18 mouse cellular contexts compared by ENCODE assay signal in genomic region chr10:39343551-39343950, GRCm38 (mm10). TPM values are rescaled to one million over a fixed set of nuclear protein-coding genes. Genes with fewer than 3 reads are reported as not detected.
DNase-seq lines count a peak whose midpoint lies in the region; ATAC-seq lines count a peak whose summit lies in the region.
"Had no signal": no experiment of that assay in that cellular context is flagged by ENCODE, and none has a peak within 500 bp of the region (broad histone marks: within the 10 kb centered on the region; RNA-seq: fewer than 3 reads in every experiment).

No protein-coding gene starts in this region.

- H3K36me3 ChIP-seq in heart, embryonic 10.5 days = no peaks in the 10 kb centered on the region
- H3K36me3 ChIP-seq: embryonic facial prominence, embryonic 15.5 days; G1E had no signal

- H3K4me1 ChIP-seq in heart, embryonic 10.5 days = no peaks in the 10 kb centered on the region
- H3K4me1 ChIP-seq: embryonic facial prominence, embryonic 15.5 days had no signal

- 88% methylated on average over 1 of the region's 1 CpGs for WGBS in heart, embryonic 10.5 days

- no peak overlapping the region for H3K4me3 ChIP-seq in heart, embryonic 10.5 days
- H3K4me3 ChIP-seq: embryonic facial prominence, embryonic 15.5 days; heart, adult 2 months had no signal

- H3K27me3 ChIP-seq in heart, embryonic 10.5 days (ENCODE audit: insufficient read depth, poor library complexity, severe bottlenecking) = no peaks in the 10 kb centered on the region
- H3K27me3 ChIP-seq: embryonic facial prominence, embryonic 15.5 days had no signal

- DNase-seq in heart, adult 11 months = peak; percentile 92
- DNase-seq in heart, embryonic 10.5 days (ENCODE audit: low spot score) = no peak
- peak; percentile 77 for DNase-seq in NIH3T3 (ENCODE audit: low read depth)
- DNase-seq in urinary bladder, adult 2 months (ENCODE audit: low spot score) = no peak
- no peak for DNase-seq in kidney, postnatal 14 days
- DNase-seq: cerebellum, postnatal 25 days; kidney, adult 11 months; kidney, postnatal 25 days; right cerebral cortex, postnatal 25 days; thymus, postnatal 4 days had no signal

- ATAC-seq in hematopoietic stem cell, adult 5-6 weeks (replicated peaks in 1 of 2; ENCODE audit: insufficient read depth in 1 of 2, low FRiP score in 2 of 2, low TSS enrichment in 1 of 2, low read depth in 1 of 2, poor library complexity in 2 of 2, severe bottlenecking in 2 of 2) = peak; percentile 48 to 62; a peak in 2 of 4 replicates
- 0 out of 2 replicates have a peak, but pooled peaks have one; percentile 17 for ATAC-seq in megakaryocyte progenitor cell, adult 5-6 weeks (replicated peaks; ENCODE audit: poor library complexity)
- ATAC-seq: forebrain, embryonic 16.5 days had no signal

- H3K9me3 ChIP-seq in heart, embryonic 10.5 days = no peaks in the 10 kb centered on the region
- H3K9me3 ChIP-seq: embryonic facial prominence, embryonic 15.5 days; G1E had no signal

- H3K27ac ChIP-seq in heart, embryonic 10.5 days = no peak overlapping the region
- H3K27ac ChIP-seq: embryonic facial prominence, embryonic 15.5 days; heart, adult 2 months; hindbrain, embryonic 14.5 days; liver, embryonic 14.5 days had no signal

RNA-seq across cellular contexts. Expression of gene Fyn, which starts 25.1 kb away (rescaled TPM):
- 12.9 and 20.8 TPM in 2 replicates for polyA plus RNA-seq in heart, embryonic 10.5 days (2016; fragmentation: Nextera tagmentation; extraction: Ambion mirVana)
- 40.5 and 43.7 TPM in 2 replicates for total RNA-seq in hematopoietic stem cell, adult 5-6 weeks (2017)
- total RNA-seq in megakaryocyte progenitor cell, adult 5-6 weeks (2015) = 5.1 and 5.9 TPM in 2 replicates
- total RNA-seq in megakaryocyte progenitor cell, adult 5-6 weeks (2017) = 7.7 and 10.1 TPM in 2 replicates
- polyA plus RNA-seq in urinary bladder, adult 2 months (2012; rRNA removed) = 20.6 and 23.3 TPM in 2 replicates

Comparison
In these comparisons a context has a peak if more than half of its experiments do, and no peak if none do; other contexts are left out.
1. DNase-seq: peak in heart, adult 11 months (single experiment) and NIH3T3 (single experiment); none in heart, embryonic 10.5 days (single experiment), urinary bladder, adult 2 months (single experiment) and kidney, postnatal 14 days (single experiment).